Mouse (Mus musculus) heart, postnatal 0 days (tissue): Measurements from ENCODE around the gene BC003965. TPM values are rescaled to one million over a fixed set of nuclear protein-coding genes. Genes with fewer than 3 reads are reported as not detected.

Experiments used
- ATAC-seq: fragments of 200-750 bp; cut with Nextera tagmentation; 2 replicates; pipeline ENCODE4 v1.8.0; 2017; ENCODE audit warnings: low read depth, moderate number of reproducible peaks, moderate library complexity; ENCODE audit not compliant: insufficient read depth
- DNase-seq: peaks from one replicate; pipeline ENCODE4 v3.0.0-alpha.2; 2016; ENCODE audit warnings: low spot score
- H3K27ac ChIP-seq: fragments of 300-500 bp; sonication (generic); 2 replicates; pipeline ENCODE4 v1.5.1; 2014; ENCODE audit warnings: low read depth, mild to moderate bottlenecking
- H3K27me3 ChIP-seq: fragments of 300-500 bp; sonication (generic); 2 replicates; pipeline ENCODE4 v1.6.1; 2014; ENCODE audit warnings: low read length, mixed read lengths; ENCODE audit not compliant: control insufficient read depth, insufficient read depth
- H3K36me3 ChIP-seq: fragments of 300-500 bp; sonication (generic); replicated peaks from 2 replicates; pipeline ENCODE4 v1.6.1; 2014; ENCODE audit warnings: low read length, mixed read lengths; ENCODE audit not compliant: control insufficient read depth, insufficient read depth
- H3K4me1 ChIP-seq: fragments of 300-500 bp; sonication (generic); 2 replicates; pipeline ENCODE4 v1.6.1; 2014; ENCODE audit warnings: antibody characterized with exemption; ENCODE audit not compliant: control insufficient read depth, insufficient read depth
- H3K4me2 ChIP-seq: fragments of 300-500 bp; sonication (generic); 2 replicates; pipeline ENCODE4 v1.6.1; 2014; ENCODE audit warnings: low read depth, mild to moderate bottlenecking, low read length, moderate library complexity
- H3K4me3 ChIP-seq: fragments of 300-500 bp; sonication (generic); 2 replicates; pipeline ENCODE4 v1.5.1; 2014; ENCODE audit warnings: low read depth, low read length
- H3K9ac ChIP-seq: fragments of 300-500 bp; sonication (generic); replicated peaks from 2 replicates; pipeline ENCODE4 v1.6.1; 2014; ENCODE audit warnings: low read depth, low read length, mixed read lengths
- H3K9me3 ChIP-seq: fragments of 300-500 bp; sonication (generic); replicated peaks from 2 replicates; pipeline ENCODE4 v1.6.1; 2016; ENCODE audit warnings: low read length; ENCODE audit not compliant: control insufficient read depth
- CTCF ChIP-seq: IDR thresholded peaks from 2 replicates; pipeline ENCODE4 v1.5.1; 2016; ENCODE audit warnings: antibody characterized with exemption, control low read depth, low read depth
- EP300 ChIP-seq: IDR thresholded peaks from 2 replicates; pipeline ENCODE4 v1.6.1; 2016; ENCODE audit warnings: antibody characterized with exemption, low read depth
- WGBS: fragments of 180-500 bp; shearing (Covaris S2); extraction: QIAGEN DNeasy Blood & Tissue Kit; methylation state at CpG from one replicate; pipeline ENCODE4 v1.1.7; 2014; 5-methylcytosine and 5-hydroxymethylcytosine counted together
- polyA plus RNA-seq: library from polyadenylated mRNA; unstranded; fragments of >200 nt; fragmentation: Nextera tagmentation; extraction: Ambion mirVana; gene quantifications from 2 replicates; pipeline ENCODE4 v1.2.1, GENCODE M21; 2015
- total RNA-seq: library from RNA; depleted of rRNA; stranded (reverse); fragments of >200 nt; gene quantifications from 2 replicates; pipeline ENCODE4 v1.2.3, GENCODE M21; 2014; ENCODE audit warnings: low replicate concordance; rRNA removed

The BC003965 gene
- 15.3 and 17.3 TPM in 2 replicates for total RNA-seq
- polyA plus RNA-seq, result 24.6 and 26.5 TPM in 2 replicates

GRCm38 (mm10) chr17:25184129-25184691 is at the start of gene BC003965:
Gene BC003965, plus strand, starts transcription at chr17:25184554.
- H3K27ac ChIP-seq, result peak within 1 kb of the TSS; percentile 91
- peak; percentile 96 for TF ChIP-seq EP300
- TF ChIP-seq CTCF, result no peak

GRCm38 (mm10) chr17:25135622-25136021 is 48.7 kb upstream of the BC003965 start:
- no peaks in the 10 kb centered on the region for H3K27me3 ChIP-seq
- no peaks in the 10 kb centered on the region for H3K9me3 ChIP-seq
- no peak overlapping the region for H3K4me3 ChIP-seq
- ATAC-seq (no peak), DNase-seq (no peak)
- no peak overlapping the region for H3K4me2 ChIP-seq
- H3K36me3 ChIP-seq, result no peaks in the 10 kb centered on the region
- no peak overlapping the region for H3K27ac ChIP-seq
- no peak overlapping the region for H3K9ac ChIP-seq
- TF ChIP-seq EP300 (no peak), CTCF (no peak)
- WGBS, result 80% methylated on average over 6 of the region's 6 CpGs
- H3K4me1 ChIP-seq, result peaks cover 6% of the 10 kb centered on the region

More at GRCm38 (mm10) chr17:25184129-25184691, at the start of gene BC003965:
- H3K4me2 ChIP-seq, result peak within 1 kb of the TSS; percentile 96
- H3K9ac ChIP-seq, result peak within 1 kb of the TSS; percentile 70
- no peaks in the 10 kb centered on the region for H3K36me3 ChIP-seq
- peak within 1 kb of the TSS; percentile 78 for H3K4me3 ChIP-seq
- DNase-seq (peak; percentile 94), ATAC-seq (peak; percentile 79)
- under 1% methylated on average over 50 of the region's 50 CpGs for WGBS
- H3K9me3 ChIP-seq, result no peaks in the 10 kb centered on the region
- H3K4me1 ChIP-seq, result peaks cover 15% of the 10 kb centered on the region
- H3K27me3 ChIP-seq, result 0 out of 2 replicates have a peak, but pooled peaks cover 6% of the 10 kb centered on the region

GRCm38 (mm10) chr17:25138803-25139202 is 45.6 kb upstream of the BC003965 start:
- Histone ChIP-seq H3K4me2 (no peak overlapping the region), H3K9me3 (no peaks in the 10 kb centered on the region), H3K36me3 (no peaks in the 10 kb centered on the region), H3K9ac (no peak overlapping the region), H3K27ac (no peak overlapping the region), H3K4me1 (peaks cover 6% of the 10 kb centered on the region), H3K27me3 (no peaks in the 10 kb centered on the region), H3K4me3 (no peak overlapping the region)
- TF ChIP-seq EP300 (no peak), CTCF (no peak)
- ATAC-seq (no peak), DNase-seq (no peak)
- 90% methylated on average over 1 of the region's 1 CpGs for WGBS

GRCm38 (mm10) chr17:25139960-25140359 is 44.4 kb upstream of the BC003965 start:
- WGBS, result 63% methylated on average over 4 of the region's 4 CpGs
- Histone ChIP-seq H3K36me3 (no peaks in the 10 kb centered on the region), H3K4me3 (no peak overlapping the region), H3K27me3 (no peaks in the 10 kb centered on the region), H3K9me3 (no peaks in the 10 kb centered on the region), H3K9ac (no peak overlapping the region), H3K4me2 (no peak overlapping the region), H3K4me1 (no peaks in the 10 kb centered on the region), H3K27ac (no peak overlapping the region)
- ATAC-seq, result no peak
- TF ChIP-seq CTCF, result peak; percentile 31
- no peak for TF ChIP-seq EP300
- DNase-seq, result no peak

GRCm38 (mm10) chr17:25162161-25162560 is 22.2 kb upstream of the BC003965 start, which contains the start of gene Ccdc154:
Gene Ccdc154, plus strand, starts transcription at chr17:25162461.
- ATAC-seq, result no peak

GRCm38 (mm10) chr17:25163387-25163786 is 21.0 kb upstream of the BC003965 start:
- no peaks in the 10 kb centered on the region for H3K4me1 ChIP-seq
- H3K36me3 ChIP-seq, result peaks cover 28% of the 10 kb centered on the region
- H3K9me3 ChIP-seq, result no peaks in the 10 kb centered on the region
- WGBS, result 77% methylated on average over 7 of the region's 7 CpGs
- H3K27ac ChIP-seq, result no peak overlapping the region
- H3K27me3 ChIP-seq, result no peaks in the 10 kb centered on the region
- H3K4me2 ChIP-seq, result no peak overlapping the region
- ATAC-seq, result no peak
- TF ChIP-seq CTCF (no peak), EP300 (no peak)
- H3K9ac ChIP-seq, result no peak overlapping the region
- H3K4me3 ChIP-seq, result no peak overlapping the region
- no peak for DNase-seq

More at GRCm38 (mm10) chr17:25162161-25162560, 22.2 kb upstream of the BC003965 start, which contains the start of gene Ccdc154:
- no peak within 1 kb of the TSS for H3K9ac ChIP-seq
- no peak for DNase-seq
- 100% methylated on average over 1 of the region's 1 CpGs for WGBS
- H3K36me3 ChIP-seq, result peaks cover 31% of the 10 kb centered on the region
- TF ChIP-seq CTCF (no peak), EP300 (no peak)
- no peak within 1 kb of the TSS for H3K27ac ChIP-seq
- H3K27me3 ChIP-seq, result no peaks in the 10 kb centered on the region
- no peaks in the 10 kb centered on the region for H3K9me3 ChIP-seq
- H3K4me1 ChIP-seq, result no peaks in the 10 kb centered on the region
- H3K4me2 ChIP-seq, result no peak within 1 kb of the TSS
- H3K4me3 ChIP-seq, result no peak within 1 kb of the TSS
